Mouse (Mus musculus) erythroid progenitor cell, adult 5-6 weeks (primary cell): ENCODE measurements around the gene Tcte1. TPM values are rescaled to one million over a fixed set of nuclear protein-coding genes. Genes with fewer than 3 reads are reported as not detected.

Experiments
- ATAC-seq: replicated peaks from 2 replicates; pipeline ENCODE4 v1.8.0; 2016; ENCODE audit warnings: moderate number of reproducible peaks, mild to moderate bottlenecking, moderate TSS enrichment, inconsistent platforms; ENCODE audit not compliant: poor library complexity, low FRiP score, severe bottlenecking
- total RNA-seq, 2 experiments: library from RNA; stranded (forward) in 1 of 2; stranded (reverse) in 1 of 2; fragments of 150-400 nt in 1 of 2; fragments of 186-747, 209-891 nt in 1 of 2; gene quantifications; 2 replicates each; pipeline versions ENCODE4 v1.2.3 to v1.2.4; 2015 to 2017; ENCODE audit warnings: low replicate concordance in 2 of 2

Tcte1 gene
- total RNA-seq, 2 experiments from 2014 or later, result not detected

- ATAC-seq, result no peak
Observed at GRCm38 (mm10) chr17:45579554-45579953, 56.3 kb downstream of the Tcte1 start.

- no peak for ATAC-seq
Observed at GRCm38 (mm10) chr17:45580958-45581477, 57.8 kb downstream of the Tcte1 start.

- ATAC-seq, result peak; percentile 78
Observed at GRCm38 (mm10) chr17:45581567-45581983, 58.3 kb downstream of the Tcte1 start.

- peak; percentile 61 for ATAC-seq
Observed at GRCm38 (mm10) chr17:45582188-45582587, 59.0 kb downstream of the Tcte1 start.

GRCm38 (mm10) chr17:45582715-45583355 lies 59.6 kb downstream of the Tcte1 start:
- no peak for ATAC-seq

- ATAC-seq, result no peak
Observed at GRCm38 (mm10) chr17:45584096-45584896, 61.1 kb downstream of the Tcte1 start.

- no peak for ATAC-seq
Observed at GRCm38 (mm10) chr17:45584939-45585678, 61.9 kb downstream of the Tcte1 start.

GRCm38 (mm10) chr17:45585725-45586448 lies 62.7 kb downstream of the Tcte1 start:
- ATAC-seq, result no peak

GRCm38 (mm10) chr17:45586449-45586837 lies 63.2 kb downstream of the Tcte1 start:
- no peak for ATAC-seq

- ATAC-seq, result no peak
Observed at GRCm38 (mm10) chr17:45588370-45588769, 65.1 kb downstream of the Tcte1 start.

- no peak for ATAC-seq
Observed at GRCm38 (mm10) chr17:45589236-45589635, 66.0 kb downstream of the Tcte1 start.

- ATAC-seq, result no peak
Observed at GRCm38 (mm10) chr17:45589844-45590243, 66.6 kb downstream of the Tcte1 start.

- no peak for ATAC-seq
Observed at GRCm38 (mm10) chr17:45590410-45590809, 67.2 kb downstream of the Tcte1 start.

- ATAC-seq, result no peak
Observed at GRCm38 (mm10) chr17:45591701-45592605, 68.7 kb downstream of the Tcte1 start.

Other genes starting within 250 kb of the Tcte1 start
- gene Cdc5l, start 89.7 kb upstream of the Tcte1 start, total RNA-seq (2015; ENCODE audit: low replicate concordance), result 62.7 and 113 TPM in 2 replicates
- gene Cdc5l, start 89.7 kb upstream of the Tcte1 start, total RNA-seq (2017; ENCODE audit: low replicate concordance), result 52.3 and 102 TPM in 2 replicates
- not detected in 2 replicates for gene Spats1, start 48.0 kb upstream of the Tcte1 start, total RNA-seq (2015; ENCODE audit: low replicate concordance)
- gene Spats1, start 48.0 kb upstream of the Tcte1 start, total RNA-seq (2017; ENCODE audit: low replicate concordance), result not detected in 2 replicates
- gene Aars2, start 16.6 kb upstream of the Tcte1 start, total RNA-seq (2015; ENCODE audit: low replicate concordance), result 0.42 and 1.1 TPM in 2 replicates
- gene Aars2, start 16.6 kb upstream of the Tcte1 start, total RNA-seq (2017; ENCODE audit: low replicate concordance), result 0.76 and 0.77 TPM in 2 replicates
- not detected in 2 replicates for gene Tmem151b, start 26.2 kb downstream of the Tcte1 start, total RNA-seq (2015; ENCODE audit: low replicate concordance)
- gene Tmem151b, start 26.2 kb downstream of the Tcte1 start, total RNA-seq (2017; ENCODE audit: low replicate concordance), result not detected in 2 replicates
- gene Nfkbie, start 32.3 kb downstream of the Tcte1 start, total RNA-seq (2015; ENCODE audit: low replicate concordance), result 2.1 and 2.9 TPM in 2 replicates
- gene Nfkbie, start 32.3 kb downstream of the Tcte1 start, total RNA-seq (2017; ENCODE audit: low replicate concordance), result 1.7 and 3.6 TPM in 2 replicates
- 15.5 and 18.4 TPM in 2 replicates for gene Slc35b2, start 40.4 kb downstream of the Tcte1 start, total RNA-seq (2015; ENCODE audit: low replicate concordance)
- gene Slc35b2, start 40.4 kb downstream of the Tcte1 start, total RNA-seq (2017; ENCODE audit: low replicate concordance), result 10.3 and 14.0 TPM in 2 replicates
- gene Hsp90ab1, start 49.8 kb downstream of the Tcte1 start, total RNA-seq (2015; ENCODE audit: low replicate concordance), result 200 and 204 TPM in 2 replicates
- 235 and 237 TPM in 2 replicates for gene Hsp90ab1, start 49.8 kb downstream of the Tcte1 start, total RNA-seq (2017; ENCODE audit: low replicate concordance)
- gene Slc29a1, start 76.2 kb downstream of the Tcte1 start, total RNA-seq (2015; ENCODE audit: low replicate concordance), result 101 and 133 TPM in 2 replicates
- 108 and 151 TPM in 2 replicates for gene Slc29a1, start 76.2 kb downstream of the Tcte1 start, total RNA-seq (2017; ENCODE audit: low replicate concordance)
- gene Mymx, start 78.7 kb downstream of the Tcte1 start, total RNA-seq (2015; ENCODE audit: low replicate concordance), result not detected in 2 replicates
- gene Mymx, start 78.7 kb downstream of the Tcte1 start, total RNA-seq (2017; ENCODE audit: low replicate concordance), result not detected in 2 replicates
- 1.1 TPM in 1 of 2 replicates, not detected in the other for gene Capn11, start 135.9 kb downstream of the Tcte1 start, total RNA-seq (2015; ENCODE audit: low replicate concordance)
- 0.23 and 0.26 TPM in 2 replicates for gene Capn11, start 135.9 kb downstream of the Tcte1 start, total RNA-seq (2017; ENCODE audit: low replicate concordance)
- 28.8 and 39.8 TPM in 2 replicates for gene Mrpl14, start 162.9 kb downstream of the Tcte1 start, total RNA-seq (2015; ENCODE audit: low replicate concordance)
- 8.5 and 8.7 TPM in 2 replicates for gene Mrpl14, start 162.9 kb downstream of the Tcte1 start, total RNA-seq (2017; ENCODE audit: low replicate concordance)
- gene Tmem63b, start 163.5 kb downstream of the Tcte1 start, total RNA-seq (2015; ENCODE audit: low replicate concordance), result 3.2 and 3.8 TPM in 2 replicates
- 5.9 and 11.6 TPM in 2 replicates for gene Tmem63b, start 163.5 kb downstream of the Tcte1 start, total RNA-seq (2017; ENCODE audit: low replicate concordance)
- gene 1600014C23Rik, start 210.4 kb downstream of the Tcte1 start, total RNA-seq (2015; ENCODE audit: low replicate concordance), result not detected in 2 replicates
- not detected in 2 replicates for gene 1600014C23Rik, start 210.4 kb downstream of the Tcte1 start, total RNA-seq (2017; ENCODE audit: low replicate concordance)